Mouse (Mus musculus): Measurements from ENCODE around the gene Gp1ba. TPM values are rescaled to one million over a fixed set of nuclear protein-coding genes. Genes with fewer than 3 reads are reported as not detected.

The Gp1ba gene
- total and polyA plus RNA-seq, 3 experiments: 0.25 to 0.84 TPM; not detected in 1

DNA sequence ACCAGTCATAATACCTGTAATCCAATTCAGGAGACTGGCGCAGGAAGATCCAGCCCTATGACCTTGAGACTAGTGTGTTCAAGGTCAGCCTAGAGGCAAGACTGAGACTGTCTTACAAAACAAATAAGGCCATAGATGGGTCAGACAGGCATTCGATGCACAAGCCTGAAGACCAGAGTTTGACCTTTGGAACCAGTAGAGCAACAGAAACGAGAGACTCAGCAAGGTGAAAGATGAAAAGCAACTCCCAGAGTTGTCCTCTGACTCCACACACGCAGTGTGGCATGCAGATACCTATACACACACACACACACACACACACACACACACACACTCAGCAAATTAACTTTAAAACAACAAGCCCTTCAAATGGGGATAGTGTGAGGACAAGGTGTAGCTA lies 12.0 kb upstream of the Gp1ba start:
- in situ Hi-C loops (cut with MboI; ENCODE audit: low pct_ligation_motif_present, low pct_unique_long_range_greater_than_20kb, low sequenced_read_pairs): no loop called here
- no peak overlapping the region for H3K27ac ChIP-seq (ENCODE audit: insufficient read depth, low read depth)
- no peak overlapping the region for H3K4me3 ChIP-seq (replicated peaks in 1 of 3; ENCODE audit: low read depth in 2 of 3, low read length in 2 of 3, poor library complexity in 1 of 3)
- DNase-seq (ENCODE audit: extremely low read depth): no peak
- no peaks in the 10 kb centered on the region for H3K36me3 ChIP-seq (replicated peaks in 1 of 2; ENCODE audit: control insufficient read depth in 1 of 2, insufficient read depth in 1 of 2, low read length in 1 of 2)
- dilution Hi-C loops (cut with MboI; ENCODE audit: extremely low pct_ligation_motif_present, extremely low pct_unique_long_range_greater_than_20kb, low sequenced_read_pairs): no loop called here
- H3K9ac ChIP-seq (ENCODE audit: insufficient read depth, low read depth): no peak overlapping the region
- H3K79me2 ChIP-seq (replicated peaks; ENCODE audit: control insufficient read depth, extremely low read depth, insufficient read depth, poor library complexity, severe bottlenecking): no peaks in the 10 kb centered on the region
- peaks cover 0 to 19% of the 10 kb centered on the region in 2 experiments; a peak in 2 of 4 replicates for H3K4me1 ChIP-seq (ENCODE audit: control insufficient read depth in 1 of 2, insufficient read depth in 2 of 2)
- TF ChIP-seq GABPA (IDR thresholded peaks at IDR 0.05; ENCODE audit: insufficient replicate concordance, low read depth, low read length): no peak
- no peak for TF ChIP-seq SMC3 (IDR thresholded peaks at IDR 0.05; ENCODE audit: low read depth, low read length)
- H3K27me3 ChIP-seq (replicated peaks): no peaks in the 10 kb centered on the region
- H3K9me3 ChIP-seq (replicated peaks; ENCODE audit: low read length): no peaks in the 10 kb centered on the region
- no peak overlapping the region for H3K4me2 ChIP-seq (ENCODE audit: insufficient read depth, low read depth, poor library complexity, severe bottlenecking)

DNA sequence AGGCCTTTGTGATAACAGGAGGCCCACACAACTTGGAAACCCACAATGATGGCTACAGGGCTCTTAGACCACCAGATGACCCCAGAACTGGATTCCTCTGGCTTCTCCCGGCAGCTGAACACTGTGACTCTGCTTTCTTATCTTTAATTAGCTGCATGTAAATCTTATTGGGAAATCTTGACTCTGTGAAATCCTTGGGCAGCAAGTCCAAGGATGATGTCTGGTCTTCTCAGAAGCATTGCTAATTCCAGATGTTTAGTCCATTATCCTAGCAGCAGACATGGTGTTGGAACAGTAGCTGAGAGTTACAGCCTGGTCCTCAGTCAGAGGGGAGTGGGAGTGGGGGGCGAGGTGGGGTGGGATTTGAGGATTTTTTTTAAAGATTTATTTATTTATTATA lies 10.5 kb upstream of the Gp1ba start:
- in situ Hi-C loops (cut with MboI; ENCODE audit: low pct_ligation_motif_present, low pct_unique_long_range_greater_than_20kb, low sequenced_read_pairs): no loop called here
- TF ChIP-seq MAX (IDR thresholded peaks at IDR 0.05; ENCODE audit: low read length) (no peak), NELFE (IDR thresholded peaks at IDR 0.05; ENCODE audit: low read depth, low read length) (no peak), ELF1 (IDR thresholded peaks at IDR 0.05; ENCODE audit: low read depth, low read length) (no peak)
- dilution Hi-C loops (cut with MboI; ENCODE audit: extremely low pct_ligation_motif_present, extremely low pct_unique_long_range_greater_than_20kb, low sequenced_read_pairs): no loop called here

DNA sequence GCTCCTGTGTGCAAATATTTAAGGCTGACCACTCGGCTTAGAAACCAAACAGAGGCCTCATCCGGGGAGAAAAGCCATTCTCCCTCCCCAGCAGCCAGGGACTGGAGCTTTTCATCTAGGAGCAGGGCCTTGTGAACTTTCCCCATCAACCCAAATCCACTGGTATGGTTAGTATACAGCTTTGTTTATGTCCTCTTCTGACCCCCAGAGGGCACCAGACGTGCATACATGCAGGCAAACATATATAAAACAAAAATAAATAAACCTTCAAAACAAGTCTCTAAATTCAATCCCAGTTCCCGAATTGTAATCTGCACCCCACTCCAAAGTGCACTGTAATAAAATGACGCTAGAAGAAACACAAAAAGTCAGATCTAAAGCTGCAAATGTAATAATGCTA lies 9.4 kb upstream of the Gp1ba start:
- Histone ChIP-seq H3K36me3 (replicated peaks in 1 of 2; ENCODE audit: control insufficient read depth in 1 of 2, insufficient read depth in 1 of 2, low read length in 1 of 2) (no peaks in the 10 kb centered on the region), H3K4me2 (ENCODE audit: insufficient read depth, low read depth, poor library complexity, severe bottlenecking) (no peak overlapping the region), H3K27ac (ENCODE audit: insufficient read depth, low read depth) (no peak overlapping the region), H3K4me1 (ENCODE audit: control insufficient read depth in 1 of 2, insufficient read depth in 2 of 2) (peaks cover 0 to 8% of the 10 kb centered on the region in 2 experiments; a peak in 2 of 4 replicates), H3K27me3 (replicated peaks) (no peaks in the 10 kb centered on the region), H3K4me3 (replicated peaks in 1 of 3; ENCODE audit: low read depth in 2 of 3, low read length in 2 of 3, poor library complexity in 1 of 3) (no peak overlapping the region), H3K9ac (ENCODE audit: insufficient read depth, low read depth) (no peak overlapping the region), H3K79me2 (replicated peaks; ENCODE audit: control insufficient read depth, extremely low read depth, insufficient read depth, poor library complexity, severe bottlenecking) (no peaks in the 10 kb centered on the region), H3K9me3 (replicated peaks; ENCODE audit: low read length) (no peaks in the 10 kb centered on the region)
- dilution Hi-C loops (cut with MboI; ENCODE audit: extremely low pct_ligation_motif_present, extremely low pct_unique_long_range_greater_than_20kb, low sequenced_read_pairs): no loop called here
- TF ChIP-seq EP300 (IDR thresholded peaks at IDR 0.05; ENCODE audit: low read length): no peak
- TF ChIP-seq E2F4 (IDR thresholded peaks at IDR 0.05; ENCODE audit: insufficient replicate concordance, low read depth, low read length): no peak
- TF ChIP-seq POLR2A (IDR thresholded peaks at IDR 0.05; ENCODE audit: low read depth, low read length): no peak
- TF ChIP-seq JUN (IDR thresholded peaks at IDR 0.05; ENCODE audit: insufficient read depth, low read depth, low read length): no peak
- TF ChIP-seq RAD21 (IDR thresholded peaks at IDR 0.05; ENCODE audit: low read depth, low read length): peak; percentile 63
- no peak for TF ChIP-seq IRF4 (IDR thresholded peaks at IDR 0.05; ENCODE audit: low read depth, low read length)
- TF ChIP-seq HCFC1 (IDR thresholded peaks at IDR 0.05; ENCODE audit: low read depth, low read length): no peak
- peak; percentile 72 for TF ChIP-seq SMC3 (IDR thresholded peaks at IDR 0.05; ENCODE audit: low read depth, low read length)
- TF ChIP-seq CTCF (conservative IDR thresholded peaks at IDR 0.05 in 1 of 2, IDR thresholded peaks at IDR 0.05 in 1 of 2; ENCODE audit: low read depth in 2 of 2, low read length in 2 of 2): peak in 1 of 2 experiments; percentile 70; a peak in 2 of 4 replicates
- no peak for TF ChIP-seq CHD2 (IDR thresholded peaks at IDR 0.05; ENCODE audit: low read length)
- no peak for TF ChIP-seq USF2 (conservative IDR thresholded peaks at IDR 0.05; ENCODE audit: low read depth, low read length)
- TF ChIP-seq CHD1 (IDR thresholded peaks at IDR 0.05; ENCODE audit: low read depth, low read length): no peak
- TF ChIP-seq BHLHE40 (IDR thresholded peaks at IDR 0.05; ENCODE audit: low read depth, low read length): no peak
- no peak for TF ChIP-seq PAX5 (IDR thresholded peaks at IDR 0.05; ENCODE audit: low read length)
- no peak for TF ChIP-seq NELFE (IDR thresholded peaks at IDR 0.05; ENCODE audit: low read depth, low read length)
- TF ChIP-seq ZC3H11A (IDR thresholded peaks at IDR 0.05; ENCODE audit: low read depth, low read length): peak; percentile 50
- in situ Hi-C loops (cut with MboI; ENCODE audit: low pct_ligation_motif_present, low pct_unique_long_range_greater_than_20kb, low sequenced_read_pairs): no loop called here
- DNase-seq (ENCODE audit: extremely low read depth): peak; percentile 31

More for the DNA sequence above, 10.5 kb upstream of the Gp1ba start:
- Histone ChIP-seq H3K79me2 (replicated peaks; ENCODE audit: control insufficient read depth, extremely low read depth, insufficient read depth, poor library complexity, severe bottlenecking) (no peaks in the 10 kb centered on the region), H3K27me3 (replicated peaks) (no peaks in the 10 kb centered on the region), H3K9me3 (replicated peaks; ENCODE audit: low read length) (no peaks in the 10 kb centered on the region), H3K4me1 (ENCODE audit: control insufficient read depth in 1 of 2, insufficient read depth in 2 of 2) (peaks cover 0 to 8% of the 10 kb centered on the region in 2 experiments; a peak in 2 of 4 replicates), H3K4me2 (ENCODE audit: insufficient read depth, low read depth, poor library complexity, severe bottlenecking) (no peak overlapping the region), H3K27ac (ENCODE audit: insufficient read depth, low read depth) (no peak overlapping the region), H3K9ac (ENCODE audit: insufficient read depth, low read depth) (no peak overlapping the region), H3K36me3 (replicated peaks in 1 of 2; ENCODE audit: control insufficient read depth in 1 of 2, insufficient read depth in 1 of 2, low read length in 1 of 2) (no peaks in the 10 kb centered on the region), H3K4me3 (replicated peaks in 1 of 3; ENCODE audit: low read depth in 2 of 3, low read length in 2 of 3, poor library complexity in 1 of 3) (no peak overlapping the region)
- DNase-seq (ENCODE audit: extremely low read depth): no peak

All from CH12.LX (cell line).